Mouse (Mus musculus): ENCODE measurements around the gene Slfnl1. TPM values are rescaled to one million over a fixed set of nuclear protein-coding genes. Genes with fewer than 3 reads are reported as not detected.

Gene Slfnl1
- polyA plus RNA-seq (2011; ENCODE audit: insufficient read depth, insufficient read length, low read depth, missing spikeins), result not detected in 2 replicates

DNA sequence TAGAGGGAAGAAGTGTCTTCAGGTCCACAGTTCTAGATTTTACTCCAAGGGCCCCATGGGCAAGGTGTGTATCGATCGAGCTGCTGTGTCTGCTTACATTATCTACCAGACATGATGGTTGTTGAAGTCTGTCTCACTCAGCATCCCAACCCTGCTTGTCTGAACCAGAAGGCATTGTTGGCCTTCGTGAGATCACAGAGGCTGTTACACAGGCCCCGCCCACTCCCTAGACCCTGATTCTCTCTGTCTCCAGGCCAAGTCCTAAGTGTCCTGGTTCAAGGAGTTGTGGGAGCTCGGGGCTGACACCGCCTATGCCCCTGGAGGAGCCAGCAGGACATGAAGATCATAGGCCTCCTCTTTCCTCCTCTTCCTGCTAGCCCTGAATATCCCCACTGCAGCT lies at the start of gene Slfnl1:
Gene Slfnl1, plus strand, starts transcription at position 246 of the 400 bp plus-strand sequence.
- H3K36me3 ChIP-seq (ENCODE audit: control insufficient read depth, insufficient read depth, low read length, poor library complexity, severe bottlenecking), result no peaks in the 10 kb centered on the region

DNA sequence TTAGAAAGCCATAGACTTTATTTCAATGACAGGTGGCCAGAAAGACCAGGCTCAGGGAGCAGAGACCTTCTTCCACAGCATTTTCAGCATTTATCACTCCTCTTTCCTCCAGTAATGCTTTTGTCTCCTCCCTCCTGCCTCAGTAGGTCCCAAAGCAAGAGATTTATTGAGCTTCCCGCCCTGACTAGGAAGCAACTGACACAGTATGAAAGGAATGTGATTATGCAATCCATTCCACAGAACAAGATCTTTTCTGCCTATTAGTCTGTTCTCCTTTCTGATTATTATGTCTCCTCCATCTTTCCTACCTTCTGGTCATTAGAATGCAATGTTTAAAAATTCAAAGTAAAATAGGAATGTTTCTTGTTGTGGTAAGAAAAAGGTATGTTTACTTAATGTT lies 44.3 kb upstream of the Slfnl1 start:
- H3K9me3 ChIP-seq (replicated peaks; ENCODE audit: control insufficient read depth, insufficient read depth, low read length, poor library complexity, severe bottlenecking), result no peaks in the 10 kb centered on the region
- H3K4me3 ChIP-seq (ENCODE audit: low read depth, low read length), result no peak overlapping the region
- no peaks in the 10 kb centered on the region for H3K27me3 ChIP-seq (ENCODE audit: control insufficient read depth, insufficient read depth, low read length, poor library complexity, severe bottlenecking)
- H3K4me1 ChIP-seq (ENCODE audit: control insufficient read depth, insufficient read depth, low read length), result no peaks in the 10 kb centered on the region
- H3K27ac ChIP-seq (ENCODE audit: insufficient read depth, low read length), result no peak overlapping the region
- TF ChIP-seq EP300 (IDR thresholded peaks at IDR 0.05; ENCODE audit: insufficient read depth, low read depth, low read length) (no peak), CTCF (IDR thresholded peaks at IDR 0.05; ENCODE audit: low read depth, low read length) (no peak), POLR2A (IDR thresholded peaks at IDR 0.05; ENCODE audit: insufficient read depth, low read length) (no peak)
- peaks cover 2% of the 10 kb centered on the region; the same call in 1 of the 2 replicates for H3K36me3 ChIP-seq (ENCODE audit: control insufficient read depth, insufficient read depth, low read length, poor library complexity, severe bottlenecking)
- H3K9ac ChIP-seq (ENCODE audit: low read depth, poor library complexity, severe bottlenecking), result no peak overlapping the region

More for the DNA sequence above, at the start of gene Slfnl1:
- Histone ChIP-seq H3K9ac (ENCODE audit: low read depth, poor library complexity, severe bottlenecking) (no peak within 1 kb of the TSS), H3K9me3 (replicated peaks; ENCODE audit: control insufficient read depth, insufficient read depth, low read length, poor library complexity, severe bottlenecking) (no peaks in the 10 kb centered on the region), H3K27ac (ENCODE audit: insufficient read depth, low read length) (no peak within 1 kb of the TSS), H3K4me1 (ENCODE audit: control insufficient read depth, insufficient read depth, low read length) (no peaks in the 10 kb centered on the region), H3K27me3 (ENCODE audit: control insufficient read depth, insufficient read depth, low read length, poor library complexity, severe bottlenecking) (no peaks in the 10 kb centered on the region), H3K4me3 (ENCODE audit: low read depth, low read length) (no peak within 1 kb of the TSS)
- TF ChIP-seq CTCF (IDR thresholded peaks at IDR 0.05; ENCODE audit: low read depth, low read length), result no peak
- TF ChIP-seq EP300 (IDR thresholded peaks at IDR 0.05; ENCODE audit: insufficient read depth, low read depth, low read length), result no peak
- TF ChIP-seq POLR2A (IDR thresholded peaks at IDR 0.05; ENCODE audit: insufficient read depth, low read length), result no peak

DNA sequence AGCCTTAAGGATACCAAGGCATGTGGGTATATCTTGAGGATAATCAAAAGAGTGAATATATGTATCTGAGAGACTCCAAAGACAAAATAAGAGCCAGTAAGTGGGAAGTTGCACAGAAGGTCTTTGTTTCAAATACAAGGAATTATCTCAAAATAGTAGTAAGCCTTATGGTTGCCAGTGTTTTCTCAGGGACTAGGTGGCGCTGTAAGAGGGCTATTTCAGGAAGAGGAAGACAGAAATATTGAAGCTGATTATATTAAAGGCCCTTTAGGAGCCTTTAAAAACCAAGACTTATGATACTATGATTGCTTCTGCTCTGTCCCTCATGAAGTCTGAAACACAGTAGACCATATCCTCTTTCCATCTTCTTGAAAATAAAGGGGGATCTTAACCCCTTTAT lies 25.1 kb upstream of the Slfnl1 start:
- no peaks in the 10 kb centered on the region for H3K9me3 ChIP-seq (replicated peaks; ENCODE audit: control insufficient read depth, insufficient read depth, low read length, poor library complexity, severe bottlenecking)
- TF ChIP-seq POLR2A (IDR thresholded peaks at IDR 0.05; ENCODE audit: insufficient read depth, low read length) (no peak), CTCF (IDR thresholded peaks at IDR 0.05; ENCODE audit: low read depth, low read length) (no peak), EP300 (IDR thresholded peaks at IDR 0.05; ENCODE audit: insufficient read depth, low read depth, low read length) (no peak)
- H3K27me3 ChIP-seq (ENCODE audit: control insufficient read depth, insufficient read depth, low read length, poor library complexity, severe bottlenecking), result no peaks in the 10 kb centered on the region
- H3K27ac ChIP-seq (ENCODE audit: insufficient read depth, low read length), result no peak overlapping the region
- no peak overlapping the region for H3K4me3 ChIP-seq (ENCODE audit: low read depth, low read length)
- H3K4me1 ChIP-seq (ENCODE audit: control insufficient read depth, insufficient read depth, low read length), result no peaks in the 10 kb centered on the region
- no peaks in the 10 kb centered on the region; the same call in 1 of the 2 replicates for H3K36me3 ChIP-seq (ENCODE audit: control insufficient read depth, insufficient read depth, low read length, poor library complexity, severe bottlenecking)
- H3K9ac ChIP-seq (ENCODE audit: low read depth, poor library complexity, severe bottlenecking), result no peak overlapping the region

DNA sequence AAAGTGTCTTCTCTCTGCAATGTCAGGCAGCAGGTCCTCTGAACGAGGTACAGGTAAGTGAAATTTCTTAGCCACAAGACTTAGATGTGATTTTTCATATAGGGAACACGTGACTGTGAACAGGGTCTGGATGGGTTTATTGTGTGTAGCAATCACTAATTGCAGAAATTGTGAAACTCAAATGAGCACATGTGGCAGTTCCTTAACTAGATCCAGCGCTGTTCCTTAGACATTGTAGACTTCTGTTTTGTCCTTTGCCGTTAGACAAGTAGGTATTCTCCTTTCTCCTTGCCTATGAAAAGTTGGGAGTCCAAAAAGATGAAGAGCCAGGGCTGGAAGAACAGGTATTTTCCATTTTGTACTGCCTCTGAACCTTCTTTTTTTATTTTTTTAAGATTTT lies 20.8 kb upstream of the Slfnl1 start:
- Histone ChIP-seq H3K4me3 (ENCODE audit: low read depth, low read length) (no peak overlapping the region), H3K9me3 (replicated peaks; ENCODE audit: control insufficient read depth, insufficient read depth, low read length, poor library complexity, severe bottlenecking) (no peaks in the 10 kb centered on the region), H3K9ac (ENCODE audit: low read depth, poor library complexity, severe bottlenecking) (no peak overlapping the region), H3K36me3 (ENCODE audit: control insufficient read depth, insufficient read depth, low read length, poor library complexity, severe bottlenecking) (no peaks in the 10 kb centered on the region), H3K4me1 (ENCODE audit: control insufficient read depth, insufficient read depth, low read length) (no peaks in the 10 kb centered on the region), H3K27me3 (ENCODE audit: control insufficient read depth, insufficient read depth, low read length, poor library complexity, severe bottlenecking) (no peaks in the 10 kb centered on the region), H3K27ac (ENCODE audit: insufficient read depth, low read length) (no peak overlapping the region)
- TF ChIP-seq CTCF (IDR thresholded peaks at IDR 0.05; ENCODE audit: low read depth, low read length) (no peak), EP300 (IDR thresholded peaks at IDR 0.05; ENCODE audit: insufficient read depth, low read depth, low read length) (no peak), POLR2A (IDR thresholded peaks at IDR 0.05; ENCODE audit: insufficient read depth, low read length) (no peak)

DNA sequence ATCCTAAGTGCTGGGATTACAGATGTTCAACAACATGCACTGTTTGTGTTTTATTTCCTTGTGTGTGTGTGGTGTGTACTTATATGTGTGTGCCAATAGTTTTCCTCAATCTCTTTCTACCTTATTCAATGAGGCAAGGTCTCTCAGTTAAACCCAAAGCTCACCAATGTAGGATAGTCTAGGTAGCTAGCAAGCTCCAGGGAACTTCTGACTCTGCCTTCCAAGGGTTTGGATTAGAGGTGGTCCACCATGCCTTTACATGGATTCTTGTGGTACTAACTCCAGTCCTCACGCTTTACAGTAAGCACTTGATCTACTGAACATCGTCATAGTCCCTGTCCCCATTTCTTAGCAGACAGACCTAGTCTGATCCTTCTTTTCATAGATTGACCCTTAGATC lies 17.7 kb upstream of the Slfnl1 start:
- Histone ChIP-seq H3K9me3 (replicated peaks; ENCODE audit: control insufficient read depth, insufficient read depth, low read length, poor library complexity, severe bottlenecking) (no peaks in the 10 kb centered on the region), H3K27me3 (ENCODE audit: control insufficient read depth, insufficient read depth, low read length, poor library complexity, severe bottlenecking) (no peaks in the 10 kb centered on the region), H3K36me3 (ENCODE audit: control insufficient read depth, insufficient read depth, low read length, poor library complexity, severe bottlenecking) (no peaks in the 10 kb centered on the region), H3K27ac (ENCODE audit: insufficient read depth, low read length) (no peak overlapping the region), H3K4me1 (ENCODE audit: control insufficient read depth, insufficient read depth, low read length) (peaks cover 3% of the 10 kb centered on the region), H3K9ac (ENCODE audit: low read depth, poor library complexity, severe bottlenecking) (no peak overlapping the region), H3K4me3 (ENCODE audit: low read depth, low read length) (no peak overlapping the region)
- TF ChIP-seq POLR2A (IDR thresholded peaks at IDR 0.05; ENCODE audit: insufficient read depth, low read length) (no peak), CTCF (IDR thresholded peaks at IDR 0.05; ENCODE audit: low read depth, low read length) (no peak), EP300 (IDR thresholded peaks at IDR 0.05; ENCODE audit: insufficient read depth, low read depth, low read length) (no peak)

DNA sequence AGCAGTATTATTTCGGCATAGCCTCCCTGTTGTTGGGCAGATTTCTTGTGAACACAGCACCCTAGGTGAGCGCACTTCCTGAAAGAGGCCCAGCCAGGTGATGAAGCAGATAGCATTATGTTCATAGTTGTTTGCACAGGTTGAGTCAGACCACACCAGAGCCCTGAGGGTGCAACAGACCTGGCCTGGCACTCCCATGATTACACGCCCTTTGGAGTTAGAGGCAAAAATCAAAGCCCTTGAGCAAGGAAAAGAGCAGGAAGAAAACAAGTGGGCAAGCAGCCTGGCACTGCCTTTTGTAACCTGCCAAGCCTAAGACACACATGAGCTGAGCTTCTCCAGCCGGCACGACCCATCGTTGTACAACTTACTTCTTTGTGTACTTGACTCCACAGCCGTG lies 15.5 kb upstream of the Slfnl1 start:
- Histone ChIP-seq H3K9ac (ENCODE audit: low read depth, poor library complexity, severe bottlenecking) (no peak overlapping the region), H3K4me1 (ENCODE audit: control insufficient read depth, insufficient read depth, low read length) (peaks cover 3% of the 10 kb centered on the region), H3K4me3 (ENCODE audit: low read depth, low read length) (no peak overlapping the region), H3K36me3 (ENCODE audit: control insufficient read depth, insufficient read depth, low read length, poor library complexity, severe bottlenecking) (no peaks in the 10 kb centered on the region; the same call in 1 of the 2 replicates), H3K27ac (ENCODE audit: insufficient read depth, low read length) (no peak overlapping the region), H3K9me3 (replicated peaks; ENCODE audit: control insufficient read depth, insufficient read depth, low read length, poor library complexity, severe bottlenecking) (no peaks in the 10 kb centered on the region), H3K27me3 (ENCODE audit: control insufficient read depth, insufficient read depth, low read length, poor library complexity, severe bottlenecking) (no peaks in the 10 kb centered on the region)
- TF ChIP-seq CTCF (IDR thresholded peaks at IDR 0.05; ENCODE audit: low read depth, low read length) (no peak), POLR2A (IDR thresholded peaks at IDR 0.05; ENCODE audit: insufficient read depth, low read length) (no peak), EP300 (IDR thresholded peaks at IDR 0.05; ENCODE audit: insufficient read depth, low read depth, low read length) (no peak)

All from ES-Bruce4 (cell line).